Mouse (Mus musculus) spleen, postnatal 10 days (tissue): ENCODE measurements around the gene Camk2b.
A peak's percentile ranks its signal among the peaks of the same experiment; 100 is the strongest.
"Not testable (repeated sequence)": the region's sequence is repeated elsewhere in the genome, so short reads cannot be mapped to it uniquely, and the experiment has no call there.

Experiments
- DNase-seq, 2 experiments: peaks; one replicate each; pipeline ENCODE4 v3.0.0; 2021 to 2022; ENCODE audit warnings: low spot score in 2 of 2

The Camk2b gene

GRCm38 (mm10) chr11:6015011-6015431 lies 51.1 kb downstream of the Camk2b start:
- no peak for DNase-seq

GRCm38 (mm10) chr11:6013359-6013758 lies 52.8 kb downstream of the Camk2b start:
- DNase-seq = no peak

GRCm38 (mm10) chr11:6011879-6012278 lies 54.3 kb downstream of the Camk2b start:
- no peak for DNase-seq

- not testable (repeated sequence) for DNase-seq
Measured at GRCm38 (mm10) chr11:6010751-6011482, 55.2 kb downstream of the Camk2b start.

- not testable (repeated sequence) for DNase-seq
Measured at GRCm38 (mm10) chr11:6007779-6008128, 58.4 kb downstream of the Camk2b start.

- not testable (repeated sequence) for DNase-seq
Measured at GRCm38 (mm10) chr11:6007010-6007778, 59.0 kb downstream of the Camk2b start.

GRCm38 (mm10) chr11:6006351-6007009 lies 59.7 kb downstream of the Camk2b start:
- DNase-seq = not testable (repeated sequence)

- not testable (repeated sequence) for DNase-seq
Measured at GRCm38 (mm10) chr11:6005374-6006043, 60.7 kb downstream of the Camk2b start.

- no peak for DNase-seq
Measured at GRCm38 (mm10) chr11:6003046-6003639, 63.0 kb downstream of the Camk2b start.

GRCm38 (mm10) chr11:6001981-6002649 lies 64.0 kb downstream of the Camk2b start:
- DNase-seq = no peak

- DNase-seq = no peak
Measured at GRCm38 (mm10) chr11:6000961-6001682, 65.0 kb downstream of the Camk2b start.

GRCm38 (mm10) chr11:5999832-6000771 lies 66.1 kb downstream of the Camk2b start:
- DNase-seq = peak; percentile 26 to 57

GRCm38 (mm10) chr11:5998472-5998871 lies 67.7 kb downstream of the Camk2b start:
- no peak for DNase-seq

- peak; percentile 71 to 89 for DNase-seq
Measured at GRCm38 (mm10) chr11:5995989-5996388, 70.2 kb downstream of the Camk2b start.

GRCm38 (mm10) chr11:5994880-5995279 lies 71.3 kb downstream of the Camk2b start:
- DNase-seq = no peak

- DNase-seq = no peak
Measured at GRCm38 (mm10) chr11:5994212-5994611, 72.0 kb downstream of the Camk2b start.

GRCm38 (mm10) chr11:5990910-5991309 lies 75.3 kb downstream of the Camk2b start:
- DNase-seq = peak in 1 of 2 experiments; percentile 69

GRCm38 (mm10) chr11:5989954-5990593 lies 76.1 kb downstream of the Camk2b start:
- no peak for DNase-seq

- DNase-seq = no peak
Measured at GRCm38 (mm10) chr11:5988126-5988525, 78.0 kb downstream of the Camk2b start.
